In the genomic region with DNA sequence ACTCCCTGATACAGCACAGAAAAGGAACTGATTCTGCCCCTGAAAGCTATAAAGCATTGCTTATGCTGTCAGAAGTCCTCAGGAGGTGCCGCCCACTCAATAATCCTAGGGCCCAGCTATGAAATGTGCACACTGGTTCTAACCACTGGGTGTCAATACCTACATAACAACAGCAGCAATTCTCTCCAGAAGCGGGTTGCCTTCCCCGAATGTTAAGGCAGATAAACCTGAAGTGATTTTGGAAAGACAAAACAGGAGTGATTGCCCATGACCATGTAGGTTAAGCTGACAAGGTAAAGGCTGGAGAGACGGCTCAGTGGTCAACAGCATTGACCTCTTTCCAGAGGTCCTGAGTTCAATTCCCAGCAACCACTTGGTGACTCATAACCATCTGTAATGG, we compare ENCODE assay signal across 29 mouse cellular contexts. TPM values are rescaled to one million over a fixed set of nuclear protein-coding genes. Genes with fewer than 3 reads are reported as not detected.
"Had no signal": no experiment of that assay in that cellular context is flagged by ENCODE, and none has a peak within 500 bp of the region (broad histone marks: within the 10 kb centered on the region; RNA-seq: fewer than 3 reads in every experiment).

No protein-coding gene starts in this region.

- H3K27ac ChIP-seq: embryonic facial prominence, embryonic 10.5 days; embryonic facial prominence, embryonic 12.5 days; embryonic facial prominence, embryonic 13.5 days; embryonic facial prominence, embryonic 15.5 days; forebrain, embryonic 10.5 days; forebrain, embryonic 12.5 days; forebrain, embryonic 13.5 days; forebrain, embryonic 15.5 days; gastrocnemius, adult 2 months; heart, adult 2 months had no signal

- H3K4me3 ChIP-seq: embryonic facial prominence, embryonic 10.5 days; embryonic facial prominence, embryonic 12.5 days; embryonic facial prominence, embryonic 13.5 days; embryonic facial prominence, embryonic 15.5 days; erythroblast, embryonic 14.5 days; forebrain, embryonic 10.5 days; forebrain, embryonic 12.5 days; forebrain, embryonic 13.5 days; forebrain, embryonic 15.5 days; gastrocnemius, adult 2 months; heart, adult 2 months had no signal

- H3K27me3 ChIP-seq: embryonic facial prominence, embryonic 12.5 days; embryonic facial prominence, embryonic 13.5 days; embryonic facial prominence, embryonic 15.5 days; forebrain, embryonic 12.5 days; forebrain, embryonic 13.5 days; forebrain, embryonic 15.5 days had no signal

- DNase-seq: cerebellum, adult 2 months; cerebellum, adult 8-10 months; cerebellum, adult 9-10 months; cerebellum, adult 9-11 months; cerebellum, postnatal 10 days; cerebellum, postnatal 14 days; cerebellum, postnatal 25 days; cerebellum, postnatal 36 days; embryo, embryonic 11 days; forebrain, postnatal 0 days; gastrocnemius, adult 2 months; gastrocnemius, postnatal 10 days; gastrocnemius, postnatal 14 days; gastrocnemius, postnatal 25 days; gastrocnemius, postnatal 36 days; heart, adult 2 months had no signal

- H3K4me1 ChIP-seq: embryonic facial prominence, embryonic 12.5 days; embryonic facial prominence, embryonic 15.5 days had no signal

RNA-seq across cellular contexts. Expression of a gene that starts 4.8 kb away (rescaled TPM):
- total RNA-seq: gastrocnemius, adult 18-20 months; gastrocnemius, adult 2 months; gastrocnemius, adult 8-10 months; gastrocnemius, postnatal 14 days; gastrocnemius, postnatal 25 days; heart, adult 2 months; heart, adult 8-10 months had no signal
- polyA plus RNA-seq: embryonic facial prominence, embryonic 15.5 days; erythroblast, embryonic 14.5 days; forebrain, embryonic 16.5 days; heart, adult 2 months had no signal
